Mouse (Mus musculus): ENCODE data around the gene Mmp11.

Mmp11 gene

GRCm38 (mm10) chr10:75935680-75936541 lies at the start of gene Mmp11:
Gene Mmp11, minus strand, starts transcription at chr10:75936496.
- DNase-seq (ENCODE audit: low read depth, low spot score) = peak; percentile 88

- no peak for DNase-seq (ENCODE audit: low read depth, low spot score)
Observed at GRCm38 (mm10) chr10:75979432-75979831, 43.1 kb upstream of the Mmp11 start.

- no peak for DNase-seq (ENCODE audit: low read depth, low spot score)
Observed at GRCm38 (mm10) chr10:75978835-75979157, 42.5 kb upstream of the Mmp11 start.

- peak; percentile 38 for DNase-seq (ENCODE audit: low read depth, low spot score)
Observed at GRCm38 (mm10) chr10:75978119-75978834, 42.0 kb upstream of the Mmp11 start.

- peak; percentile 72 for DNase-seq (ENCODE audit: low read depth, low spot score)
Observed at GRCm38 (mm10) chr10:75975216-75975615, 38.9 kb upstream of the Mmp11 start.

GRCm38 (mm10) chr10:75973846-75974245 lies 37.5 kb upstream of the Mmp11 start:
- DNase-seq (ENCODE audit: low read depth, low spot score) = no peak

- DNase-seq (ENCODE audit: low read depth, low spot score) = peak; percentile 48
Observed at GRCm38 (mm10) chr10:75954381-75954811, 18.1 kb upstream of the Mmp11 start, which contains the start of gene Gm5134. Gene Gm5134, plus strand, starts transcription at chr10:75954514.

- peak; percentile 82 for DNase-seq (ENCODE audit: low read depth, low spot score)
Observed at GRCm38 (mm10) chr10:75951424-75952050, 15.2 kb upstream of the Mmp11 start.

- DNase-seq (ENCODE audit: low read depth, low spot score) = no peak
Observed at GRCm38 (mm10) chr10:75950791-75951210, 14.5 kb upstream of the Mmp11 start.

- DNase-seq (ENCODE audit: low read depth, low spot score) = no peak
Observed at GRCm38 (mm10) chr10:75949053-75950045, 13.1 kb upstream of the Mmp11 start.

GRCm38 (mm10) chr10:75948079-75948478 lies 11.8 kb upstream of the Mmp11 start:
- DNase-seq (ENCODE audit: low read depth, low spot score) = no peak

- DNase-seq (ENCODE audit: low read depth, low spot score) = no peak
Observed at GRCm38 (mm10) chr10:75945896-75946295, 9.6 kb upstream of the Mmp11 start.

- DNase-seq (ENCODE audit: low read depth, low spot score) = no peak
Observed at GRCm38 (mm10) chr10:75945213-75945612, 8.9 kb upstream of the Mmp11 start.

GRCm38 (mm10) chr10:75944066-75944772 lies 7.9 kb upstream of the Mmp11 start:
- DNase-seq (ENCODE audit: low read depth, low spot score) = no peak

- no peak for DNase-seq (ENCODE audit: low read depth, low spot score)
Observed at GRCm38 (mm10) chr10:75942736-75943477, 6.6 kb upstream of the Mmp11 start, which contains the start of gene Vpreb3. Gene Vpreb3, plus strand, starts transcription at chr10:75943057.

GRCm38 (mm10) chr10:75941042-75941824 lies 4.9 kb upstream of the Mmp11 start:
- DNase-seq (ENCODE audit: low read depth, low spot score) = no peak

- DNase-seq (ENCODE audit: low read depth, low spot score) = no peak
Observed at GRCm38 (mm10) chr10:75940520-75940919, 4.2 kb upstream of the Mmp11 start, which contains the start of gene Gm867. Gene Gm867, minus strand, starts transcription at chr10:75940672.

GRCm38 (mm10) chr10:75939481-75940234 lies 3.4 kb upstream of the Mmp11 start:
- DNase-seq (ENCODE audit: low read depth, low spot score) = no peak

Measured in CD4-positive helper T cell, adult 2 months (primary cell).